Mouse (Mus musculus): ENCODE data around the gene C2cd5. TPM values are rescaled to one million over a fixed set of nuclear protein-coding genes. Genes with fewer than 3 reads are reported as not detected.
A peak's percentile ranks its signal among the peaks of the same experiment; 100 is the strongest.
"Not testable (repeated sequence)": the region's sequence is repeated elsewhere in the genome, so short reads cannot be mapped to it uniquely, and the experiment has no call there.

The C2cd5 gene
- polyA plus RNA-seq, 1 experiment from 2014 or later = 17.8 TPM

GRCm38 (mm10) chr6:142992099-142992498 lies 107.8 kb downstream of the C2cd5 start:
- no peak overlapping the region for H3K9ac ChIP-seq
- WGBS (ENCODE audit: insufficient replicate concordance) = 52% methylated on average over 7 of the region's 7 CpGs
- no peaks in the 10 kb centered on the region for H3K36me3 ChIP-seq (replicated peaks)
- no peak overlapping the region for H3K27ac ChIP-seq (replicated peaks)
- H3K4me3 ChIP-seq (replicated peaks) = no peak overlapping the region
- 0 out of 2 replicates have a peak, but pooled peaks cover 3% of the 10 kb centered on the region for H3K4me1 ChIP-seq (replicated peaks)
- no peak for ATAC-seq (ENCODE audit: insufficient read depth)
- H3K27me3 ChIP-seq = no peaks in the 10 kb centered on the region
- H3K9me3 ChIP-seq (replicated peaks) = no peaks in the 10 kb centered on the region
- no peak overlapping the region for H3K4me2 ChIP-seq

- Histone ChIP-seq H3K9ac (no peak overlapping the region), H3K27ac (replicated peaks) (no peak overlapping the region), H3K4me2 (no peak overlapping the region), H3K4me1 (replicated peaks) (0 out of 2 replicates have a peak, but pooled peaks cover 3% of the 10 kb centered on the region), H3K36me3 (replicated peaks) (no peaks in the 10 kb centered on the region), H3K9me3 (replicated peaks) (no peaks in the 10 kb centered on the region), H3K27me3 (no peaks in the 10 kb centered on the region), H3K4me3 (replicated peaks) (no peak overlapping the region)
- WGBS (ENCODE audit: insufficient replicate concordance) = 51% methylated on average over 7 of the region's 7 CpGs
- ATAC-seq (ENCODE audit: insufficient read depth) = no peak
Observed at GRCm38 (mm10) chr6:142991391-142992059, 108.4 kb downstream of the C2cd5 start.

- H3K36me3 ChIP-seq (replicated peaks) = no peaks in the 10 kb centered on the region
- no peaks in the 10 kb centered on the region for H3K27me3 ChIP-seq
- H3K4me1 ChIP-seq (replicated peaks) = 0 out of 2 replicates have a peak, but pooled peaks cover 3% of the 10 kb centered on the region
- H3K9me3 ChIP-seq (replicated peaks) = no peaks in the 10 kb centered on the region
- H3K4me3 ChIP-seq (replicated peaks) = no peak overlapping the region
- no peak overlapping the region for H3K9ac ChIP-seq
- no peak overlapping the region for H3K4me2 ChIP-seq
- no peak for ATAC-seq (ENCODE audit: insufficient read depth)
- WGBS (ENCODE audit: insufficient replicate concordance) = 63% methylated on average over 9 of the region's 9 CpGs
- H3K27ac ChIP-seq (replicated peaks) = no peak overlapping the region
Observed at GRCm38 (mm10) chr6:142990516-142990915, 109.4 kb downstream of the C2cd5 start.

- H3K4me3 ChIP-seq (replicated peaks) = no peak overlapping the region
- H3K4me2 ChIP-seq = no peak overlapping the region
- no peak overlapping the region for H3K9ac ChIP-seq
- ATAC-seq (ENCODE audit: insufficient read depth) = no peak
- no peaks in the 10 kb centered on the region for H3K27me3 ChIP-seq
- no peaks in the 10 kb centered on the region for H3K36me3 ChIP-seq (replicated peaks)
- WGBS (ENCODE audit: insufficient replicate concordance) = 44% methylated on average over 13 of the region's 13 CpGs
- no peaks in the 10 kb centered on the region for H3K9me3 ChIP-seq (replicated peaks)
- H3K27ac ChIP-seq (replicated peaks) = no peak overlapping the region
- 0 out of 2 replicates have a peak, but pooled peaks cover 3% of the 10 kb centered on the region for H3K4me1 ChIP-seq (replicated peaks)
Observed at GRCm38 (mm10) chr6:142989495-142989894, 110.4 kb downstream of the C2cd5 start.

GRCm38 (mm10) chr6:142988753-142989152 lies 111.2 kb downstream of the C2cd5 start:
- H3K27ac ChIP-seq (replicated peaks) = no peak overlapping the region
- H3K27me3 ChIP-seq = no peaks in the 10 kb centered on the region
- no peaks in the 10 kb centered on the region for H3K36me3 ChIP-seq (replicated peaks)
- no peak overlapping the region for H3K9ac ChIP-seq
- ATAC-seq (ENCODE audit: insufficient read depth) = peak; percentile 63; the same call in 1 of the 2 replicates
- WGBS (ENCODE audit: insufficient replicate concordance) = 16% methylated on average over 10 of the region's 10 CpGs
- H3K4me3 ChIP-seq (replicated peaks) = no peak overlapping the region
- no peak overlapping the region for H3K4me2 ChIP-seq
- no peaks in the 10 kb centered on the region for H3K9me3 ChIP-seq (replicated peaks)
- 0 out of 2 replicates have a peak, but pooled peaks cover under 1% of the 10 kb centered on the region for H3K4me1 ChIP-seq (replicated peaks)

- no peak for ATAC-seq (ENCODE audit: insufficient read depth)
- Histone ChIP-seq H3K4me2 (no peak overlapping the region), H3K9ac (no peak overlapping the region), H3K36me3 (replicated peaks) (no peaks in the 10 kb centered on the region), H3K27me3 (no peaks in the 10 kb centered on the region), H3K9me3 (replicated peaks) (no peaks in the 10 kb centered on the region), H3K4me1 (replicated peaks) (no peaks in the 10 kb centered on the region), H3K27ac (replicated peaks) (no peak overlapping the region), H3K4me3 (replicated peaks) (no peak overlapping the region)
- WGBS (ENCODE audit: insufficient replicate concordance) = 58% methylated on average over 6 of the region's 6 CpGs
Observed at GRCm38 (mm10) chr6:142988231-142988630, 111.7 kb downstream of the C2cd5 start.

GRCm38 (mm10) chr6:142987616-142988015 lies 112.3 kb downstream of the C2cd5 start:
- no peak overlapping the region for H3K4me3 ChIP-seq (replicated peaks)
- no peak overlapping the region for H3K27ac ChIP-seq (replicated peaks)
- no peak overlapping the region for H3K4me2 ChIP-seq
- no peaks in the 10 kb centered on the region for H3K27me3 ChIP-seq
- H3K36me3 ChIP-seq (replicated peaks) = no peaks in the 10 kb centered on the region
- H3K9me3 ChIP-seq (replicated peaks) = no peaks in the 10 kb centered on the region
- H3K4me1 ChIP-seq (replicated peaks) = no peaks in the 10 kb centered on the region
- WGBS (ENCODE audit: insufficient replicate concordance) = 63% methylated on average over 6 of the region's 6 CpGs
- no peak for ATAC-seq (ENCODE audit: insufficient read depth)
- no peak overlapping the region for H3K9ac ChIP-seq

GRCm38 (mm10) chr6:142986706-142987105 lies 113.2 kb downstream of the C2cd5 start:
- not testable (repeated sequence) for H3K4me2 ChIP-seq; H3K9ac ChIP-seq; ATAC-seq (ENCODE audit: insufficient read depth); H3K27me3 ChIP-seq; H3K4me1 ChIP-seq (replicated peaks); H3K4me3 ChIP-seq (replicated peaks); H3K9me3 ChIP-seq (replicated peaks); H3K27ac ChIP-seq (replicated peaks); H3K36me3 ChIP-seq (replicated peaks)
- WGBS (ENCODE audit: insufficient replicate concordance) = 63% methylated on average over 9 of the region's 9 CpGs

GRCm38 (mm10) chr6:142985561-142986238 lies 114.2 kb downstream of the C2cd5 start:
- not testable (repeated sequence) for H3K4me2 ChIP-seq; H3K4me1 ChIP-seq (replicated peaks); H3K9me3 ChIP-seq (replicated peaks); ATAC-seq (ENCODE audit: insufficient read depth); H3K36me3 ChIP-seq (replicated peaks); H3K4me3 ChIP-seq (replicated peaks); H3K9ac ChIP-seq; H3K27ac ChIP-seq (replicated peaks); H3K27me3 ChIP-seq
- 67% methylated on average over 9 of the region's 9 CpGs for WGBS (ENCODE audit: insufficient replicate concordance)

GRCm38 (mm10) chr6:142979665-142980660 lies 120.0 kb downstream of the C2cd5 start:
- 34% methylated on average over 6 of the region's 6 CpGs for WGBS (ENCODE audit: insufficient replicate concordance)

GRCm38 (mm10) chr6:142977221-142977620 lies 122.7 kb downstream of the C2cd5 start:
- Histone ChIP-seq H3K36me3 (replicated peaks) (no peaks in the 10 kb centered on the region), H3K4me1 (replicated peaks) (no peaks in the 10 kb centered on the region), H3K9ac (no peak overlapping the region), H3K27me3 (no peaks in the 10 kb centered on the region), H3K4me2 (no peak overlapping the region), H3K9me3 (replicated peaks) (no peaks in the 10 kb centered on the region), H3K27ac (replicated peaks) (no peak overlapping the region), H3K4me3 (replicated peaks) (no peak overlapping the region)
- 28% methylated on average over 1 of the region's 1 CpGs for WGBS (ENCODE audit: insufficient replicate concordance)
- ATAC-seq (ENCODE audit: insufficient read depth) = no peak

More at GRCm38 (mm10) chr6:142979665-142980660, 120.0 kb downstream of the C2cd5 start:
- Histone ChIP-seq H3K4me1 (replicated peaks) (no peaks in the 10 kb centered on the region), H3K27me3 (no peaks in the 10 kb centered on the region), H3K4me3 (replicated peaks) (no peak overlapping the region), H3K9ac (no peak overlapping the region), H3K27ac (replicated peaks) (no peak overlapping the region), H3K4me2 (no peak overlapping the region), H3K36me3 (replicated peaks) (no peaks in the 10 kb centered on the region), H3K9me3 (replicated peaks) (no peaks in the 10 kb centered on the region)
- no peak for ATAC-seq (ENCODE audit: insufficient read depth)
